Mouse (Mus musculus): ENCODE data around the gene C130079G13Rik. TPM values are rescaled to one million over a fixed set of nuclear protein-coding genes. Genes with fewer than 3 reads are reported as not detected.

The C130079G13Rik gene
- polyA plus RNA-seq, 1 experiment from 2014 or later: not detected

Other genes with a start within 250 kb of the C130079G13Rik start
- not detected in 2 replicates for gene Gm5538, start 195.4 kb upstream of the C130079G13Rik start, polyA plus RNA-seq (2014; fragmentation: Nextera tagmentation; extraction: Ambion mirVana)
- gene Gm8298, start 64.2 kb upstream of the C130079G13Rik start, polyA plus RNA-seq (2014; fragmentation: Nextera tagmentation; extraction: Ambion mirVana): not detected in 2 replicates
- gene Aadacl2, start 81.5 kb downstream of the C130079G13Rik start, polyA plus RNA-seq (2014; fragmentation: Nextera tagmentation; extraction: Ambion mirVana): not detected in 2 replicates
- gene Aadac, start 100.5 kb downstream of the C130079G13Rik start, polyA plus RNA-seq (2014; fragmentation: Nextera tagmentation; extraction: Ambion mirVana): 0.90 TPM in 1 of 2 replicates, not detected in the other
- gene Sucnr1, start 156.7 kb downstream of the C130079G13Rik start, polyA plus RNA-seq (2014; fragmentation: Nextera tagmentation; extraction: Ambion mirVana): 0.32 TPM in 1 of 2 replicates, not detected in the other